Mouse (Mus musculus): ENCODE results near the gene Socs3.

The Socs3 gene

GRCm38 (mm10) chr11:117974327-117975125 lies 4.7 kb upstream of the Socs3 start:
- in situ Hi-C loops (cut with MboI; ENCODE audit: low sequenced_read_pairs), result no loop called here

- in situ Hi-C loops (cut with MboI; ENCODE audit: low sequenced_read_pairs), result no loop called here
These were observed 3.7 kb upstream of the Socs3 start for GRCm38 (mm10) chr11:117973569-117973968.

- in situ Hi-C loops (cut with MboI; ENCODE audit: low sequenced_read_pairs), result no loop called here
These were observed 3.1 kb upstream of the Socs3 start for GRCm38 (mm10) chr11:117972656-117973558.

- in situ Hi-C loops (cut with MboI; ENCODE audit: low sequenced_read_pairs), result no loop called here
These were observed 1.9 kb upstream of the Socs3 start for GRCm38 (mm10) chr11:117971646-117972242.

- in situ Hi-C loops (cut with MboI; ENCODE audit: low sequenced_read_pairs), result no loop called here
These were observed 1.3 kb upstream of the Socs3 start for GRCm38 (mm10) chr11:117971100-117971499.

GRCm38 (mm10) chr11:117969100-117969944 lies 525 bp downstream of the Socs3 start:
- in situ Hi-C loops (cut with MboI; ENCODE audit: low sequenced_read_pairs), result loop anchor here (10.0 kb wide), 1 partner anchor 95 kb away; the partner anchor contains the start of gene Tha1

- in situ Hi-C loops (cut with MboI; ENCODE audit: low sequenced_read_pairs), result loop anchor here (10.0 kb wide), 1 partner anchor 94 kb away; the partner anchor contains the start of gene Tha1
These were observed 1.1 kb downstream of the Socs3 start for GRCm38 (mm10) chr11:117968716-117969099.

GRCm38 (mm10) chr11:117968016-117968671 lies 1.7 kb downstream of the Socs3 start:
- in situ Hi-C loops (cut with MboI; ENCODE audit: low sequenced_read_pairs), result loop anchor here (10.0 kb wide), 1 partner anchor 93 kb away; the partner anchor contains the start of gene Tha1

- in situ Hi-C loops (cut with MboI; ENCODE audit: low sequenced_read_pairs), result loop anchor here (10.0 kb wide), 1 partner anchor 93 kb away; the partner anchor contains the start of gene Tha1
These were observed 2.4 kb downstream of the Socs3 start for GRCm38 (mm10) chr11:117967249-117968015.

GRCm38 (mm10) chr11:117966506-117967100 lies 3.2 kb downstream of the Socs3 start:
- in situ Hi-C loops (cut with MboI; ENCODE audit: low sequenced_read_pairs), result loop anchor here (10.0 kb wide), 1 partner anchor 92 kb away; the partner anchor contains the start of gene Tha1

- in situ Hi-C loops (cut with MboI; ENCODE audit: low sequenced_read_pairs), result loop anchor here (10.0 kb wide), 1 partner anchor 91 kb away; the partner anchor contains the start of gene Tha1
These were observed 4.3 kb downstream of the Socs3 start for GRCm38 (mm10) chr11:117965561-117965981.

- in situ Hi-C loops (cut with MboI; ENCODE audit: low sequenced_read_pairs), result loop anchor here (10.0 kb wide), 1 partner anchor 90 kb away; the partner anchor contains the start of gene Tha1
These were observed 4.8 kb downstream of the Socs3 start for GRCm38 (mm10) chr11:117965052-117965451.

GRCm38 (mm10) chr11:117964294-117964693 lies 5.6 kb downstream of the Socs3 start:
- in situ Hi-C loops (cut with MboI; ENCODE audit: low sequenced_read_pairs), result loop anchor here (10.0 kb wide), 1 partner anchor 89 kb away; the partner anchor contains the start of gene Tha1

GRCm38 (mm10) chr11:117963872-117964271 lies 6.0 kb downstream of the Socs3 start:
- in situ Hi-C loops (cut with MboI; ENCODE audit: low sequenced_read_pairs), result loop anchor here (10.0 kb wide), 1 partner anchor 89 kb away; the partner anchor contains the start of gene Tha1

GRCm38 (mm10) chr11:117963091-117963793 lies 6.6 kb downstream of the Socs3 start:
- in situ Hi-C loops (cut with MboI; ENCODE audit: low sequenced_read_pairs), result loop anchor here (10.0 kb wide), 1 partner anchor 88 kb away; the partner anchor contains the start of gene Tha1

- in situ Hi-C loops (cut with MboI; ENCODE audit: low sequenced_read_pairs), result loop anchor here (10.0 kb wide), 1 partner anchor 88 kb away; the partner anchor contains the start of gene Tha1
These were observed 7.4 kb downstream of the Socs3 start for GRCm38 (mm10) chr11:117962228-117963067.
